Mouse (Mus musculus) C2C12 (cell line): ENCODE results near the gene Pip4k2c.

Experiments
- CEBPB ChIP-seq: IDR thresholded peaks from one replicate; pipeline ENCODE4 v1.6.1; 2011; ENCODE audit warnings: low read depth, mild to moderate bottlenecking, control low read depth, moderate library complexity
- CTCF ChIP-seq: IDR thresholded peaks from one replicate; pipeline ENCODE4 v1.5.1; 2011; ENCODE audit not compliant: control insufficient read depth, insufficient read depth, insufficient read length
- MYOD1 ChIP-seq: IDR thresholded peaks from one replicate; pipeline ENCODE4 v1.6.1; 2011; ENCODE audit warnings: low read depth; ENCODE audit not compliant: control insufficient read depth, insufficient read length

DNA sequence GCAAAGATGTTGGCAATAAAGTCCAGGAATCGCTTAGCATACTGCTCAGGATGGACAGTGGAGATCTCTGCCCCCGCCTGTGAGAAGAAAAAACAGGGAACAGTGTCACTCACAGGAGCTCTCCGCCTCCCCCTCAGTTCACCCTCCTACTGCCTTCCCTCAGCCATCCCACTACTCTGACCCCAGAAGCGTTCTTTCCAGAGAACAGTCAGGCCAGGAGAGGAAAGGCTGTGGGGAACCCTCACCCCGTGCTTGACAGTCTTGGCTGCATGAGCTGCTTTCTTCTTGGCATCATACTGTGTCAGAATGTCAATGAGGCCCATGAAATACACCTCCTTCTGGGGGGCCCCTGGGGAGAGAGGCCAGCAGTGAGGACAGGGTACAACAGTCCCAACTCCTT, 12.3 kb downstream of the Pip4k2c start:
- TF ChIP-seq CTCF (no peak), MYOD1 (no peak), CEBPB (no peak)
